Mouse (Mus musculus): ENCODE results near the gene Rbm48.

DNA sequence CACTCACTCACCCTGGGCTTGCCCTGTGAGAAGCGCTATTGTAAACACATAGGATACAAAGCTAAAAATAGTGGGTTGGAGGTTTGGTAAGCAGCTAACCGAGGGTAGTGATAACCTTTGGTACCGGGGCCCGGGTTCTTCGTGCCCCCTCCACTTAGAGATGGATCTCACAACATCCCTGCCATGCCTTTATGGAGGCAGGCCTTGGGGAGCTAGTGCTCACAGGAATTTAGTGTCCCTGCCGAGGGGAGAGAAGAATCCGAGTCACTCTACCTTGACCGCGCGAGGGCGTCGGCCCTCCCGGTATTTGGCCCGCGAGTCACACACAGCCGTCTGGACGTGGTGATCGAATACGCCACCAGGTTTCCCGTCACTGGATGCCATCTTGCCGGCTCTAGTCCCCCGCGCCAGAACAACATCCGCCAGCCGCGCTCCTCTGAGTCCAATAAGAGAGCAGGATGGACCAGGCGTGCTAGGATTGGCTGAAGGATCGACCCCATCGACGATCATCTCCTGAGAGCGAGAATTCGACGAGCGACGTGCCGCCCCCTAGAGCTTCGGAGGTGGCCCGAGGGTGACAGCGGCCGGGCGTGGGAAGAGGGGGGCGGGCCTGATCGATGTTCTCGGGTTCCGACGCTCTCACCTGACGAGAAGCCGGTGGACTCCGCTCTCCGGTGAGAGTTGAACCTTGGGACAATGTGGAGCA lies 539 bp downstream of the Rbm48 start, which contains the start of gene Pex1:
- TF ChIP-seq CTCF (IDR thresholded peaks at IDR 0.05; ENCODE audit: low read depth, low read length) (peak; percentile 31), EP300 (IDR thresholded peaks at IDR 0.05; ENCODE audit: insufficient read depth, low read depth, low read length) (peak; percentile 52; the same call in 1 of the 2 replicates)

Data from ES-Bruce4 (cell line).